Mouse (Mus musculus) MEL (cell line): ENCODE data around the gene Tcstv3. TPM values are rescaled to one million over a fixed set of nuclear protein-coding genes. Genes with fewer than 3 reads are reported as not detected.

Source experiments
- DNase-seq: peaks from one replicate; pipeline ENCODE4 v3.0.0; 2011; ENCODE audit warnings: low read depth, low spot score
- H3K27ac ChIP-seq: 2 replicates; pipeline ENCODE4 v1.5.1; 2012; ENCODE audit warnings: low read depth, mild to moderate bottlenecking, control low read depth, low read length, moderate library complexity; ENCODE audit not compliant: control insufficient read depth
- H3K27me3 ChIP-seq, 2 experiments: fragments of 150-350 bp in 1 of 2; sonication (generic) in 1 of 2; 2 replicates each; pipeline ENCODE4 v1.6.1; 2012; ENCODE audit warnings: low read length in 2 of 2, mild to moderate bottlenecking in 2 of 2, improper control_type of control experiment in 1 of 2, moderate library complexity in 1 of 2; ENCODE audit not compliant: insufficient read depth in 2 of 2, control insufficient read depth in 1 of 2
- H3K36me3 ChIP-seq, 2 experiments: 2 replicates each; pipeline ENCODE4 v1.6.1; 2012 to 2014; ENCODE audit warnings: low read length in 2 of 2, improper control_type of control experiment in 1 of 2, inconsistent platforms in 1 of 2, mild to moderate bottlenecking in 1 of 2; ENCODE audit not compliant: insufficient read depth in 2 of 2, control insufficient read depth in 1 of 2
- H3K4me1 ChIP-seq, 2 experiments: fragments of 150-350 bp in 1 of 2; sonication (generic) in 1 of 2; 2 replicates each; pipeline ENCODE4 v1.6.1; 2012; ENCODE audit warnings: low read length in 2 of 2, improper control_type of control experiment in 1 of 2, mild to moderate bottlenecking in 1 of 2; ENCODE audit not compliant: insufficient read depth in 2 of 2, control insufficient read depth in 1 of 2
- H3K4me3 ChIP-seq, 2 experiments: fragments of 150-350 bp in 1 of 2; sonication (generic) in 1 of 2; 2 replicates each; pipeline ENCODE4 v1.5.1; 2012; ENCODE audit warnings: low read depth in 2 of 2, low read length in 2 of 2, mild to moderate bottlenecking in 2 of 2, moderate library complexity in 2 of 2, control low read depth in 1 of 2, improper control_type of control experiment in 1 of 2; ENCODE audit not compliant: control insufficient read depth in 1 of 2, insufficient read depth in 1 of 2
- H3K79me2 ChIP-seq: 2 replicates; pipeline ENCODE4 v1.6.1; 2012; ENCODE audit warnings: mild to moderate bottlenecking, low read length, moderate library complexity; ENCODE audit not compliant: control insufficient read depth, poor library complexity, insufficient read depth
- H3K9ac ChIP-seq: 2 replicates; pipeline ENCODE4 v1.6.1; 2012; ENCODE audit warnings: low read depth, mild to moderate bottlenecking, control low read depth, low read length, moderate library complexity; ENCODE audit not compliant: control insufficient read depth, poor library complexity, severe bottlenecking
- H3K9me3 ChIP-seq: fragments of 150-350 bp; sonication (generic); replicated peaks from 2 replicates; pipeline ENCODE4 v1.6.1; 2012; ENCODE audit warnings: mild to moderate bottlenecking, low read length, improper control_type of control experiment, moderate library complexity; ENCODE audit not compliant: insufficient read depth
- CHD1 ChIP-seq: IDR thresholded peaks from 2 replicates; pipeline ENCODE4 v1.6.1; 2012; ENCODE audit warnings: low read depth, mild to moderate bottlenecking, inconsistent platforms, low read length, improper control_type of control experiment
- CHD2 ChIP-seq: IDR thresholded peaks from 2 replicates; pipeline ENCODE4 v1.6.1; 2011; ENCODE audit warnings: low read length, improper control_type of control experiment
- CTCF ChIP-seq, 3 experiments: IDR thresholded peaks in 2 of 3; conservative IDR thresholded peaks in 1 of 3; 2 replicates each; pipeline ENCODE4 v1.5.1; 2011 to 2012; ENCODE audit warnings: low read length in 3 of 3, low read depth in 2 of 3, mild to moderate bottlenecking in 2 of 3, improper control_type of control experiment in 1 of 3, inconsistent platforms in 1 of 3, mixed read lengths in 1 of 3, moderate library complexity in 1 of 3; ENCODE audit not compliant: control insufficient read depth in 1 of 3, insufficient read depth in 1 of 3, poor library complexity in 1 of 3, severe bottlenecking in 1 of 3
- GATA1 ChIP-seq: IDR thresholded peaks from 2 replicates; pipeline ENCODE4 v1.6.1; 2011; ENCODE audit warnings: low read depth, low read length, improper control_type of control experiment
- MAZ ChIP-seq: IDR thresholded peaks from 2 replicates; pipeline ENCODE4 v1.6.1; 2012; ENCODE audit warnings: low read depth, mild to moderate bottlenecking, inconsistent platforms, low read length, improper control_type of control experiment
- MXI1 ChIP-seq: IDR thresholded peaks from 2 replicates; pipeline ENCODE4 v1.6.1; 2011; ENCODE audit warnings: mild to moderate bottlenecking, low read depth, low read length, improper control_type of control experiment
- MYC ChIP-seq: IDR thresholded peaks from 2 replicates; pipeline ENCODE4 v1.6.1; 2011; ENCODE audit warnings: low read depth, mild to moderate bottlenecking, low read length, improper control_type of control experiment, moderate library complexity
- NRF1 ChIP-seq: IDR thresholded peaks from 2 replicates; pipeline ENCODE4 v1.6.1; 2014; ENCODE audit warnings: low read depth, mild to moderate bottlenecking, inconsistent platforms, low read length, improper control_type of control experiment, moderate library complexity; ENCODE audit not compliant: poor library complexity, insufficient read depth, severe bottlenecking
- POLR2AphosphoS5 ChIP-seq: IDR thresholded peaks from 2 replicates; pipeline ENCODE4 v1.6.1; 2012; ENCODE audit warnings: low read depth, borderline replicate concordance, mild to moderate bottlenecking, inconsistent platforms, low read length, moderate library complexity, mixed read lengths
- RAD21 ChIP-seq: IDR thresholded peaks from 2 replicates; pipeline ENCODE4 v1.6.1; 2011; ENCODE audit warnings: mild to moderate bottlenecking, low read depth, low read length, improper control_type of control experiment
- SIN3A ChIP-seq: IDR thresholded peaks from 2 replicates; pipeline ENCODE4 v1.6.1; 2012; ENCODE audit warnings: low read length, improper control_type of control experiment, inconsistent platforms
- SMC3 ChIP-seq: IDR thresholded peaks from 2 replicates; pipeline ENCODE4 v1.6.1; 2011; ENCODE audit warnings: low read depth, low read length, improper control_type of control experiment
- TAL1 ChIP-seq: IDR thresholded peaks from 2 replicates; pipeline ENCODE4 v1.6.1; 2012; ENCODE audit warnings: mild to moderate bottlenecking, inconsistent platforms, low read length, moderate library complexity, mixed read lengths
- USF1 ChIP-seq: IDR thresholded peaks from 2 replicates; pipeline ENCODE4 v1.6.1; 2014; ENCODE audit warnings: low read depth, mild to moderate bottlenecking, inconsistent platforms, low read length, improper control_type of control experiment, moderate library complexity
- ZC3H11A ChIP-seq: IDR thresholded peaks from 2 replicates; pipeline ENCODE4 v1.6.1; 2012; ENCODE audit warnings: low read depth, mild to moderate bottlenecking, inconsistent platforms, low read length, improper control_type of control experiment
- ZNF384 ChIP-seq: IDR thresholded peaks from 2 replicates; pipeline ENCODE4 v1.6.1; 2012; ENCODE audit warnings: low read depth, mild to moderate bottlenecking, inconsistent platforms, low read length, improper control_type of control experiment
- polyA plus RNA-seq, 2 experiments: library from polyadenylated mRNA; stranded (reverse) in 1 of 2; unstranded in 1 of 2; fragments of >175 nt in 1 of 2; fragments of >200 nt in 1 of 2; gene quantifications; 2 replicates each; pipeline versions ENCODE4 v1.2.1 to v1.2.4; 2012; ENCODE audit warnings: low replicate concordance in 2 of 2, low read depth in 1 of 2; ENCODE audit not compliant: insufficient read length in 2 of 2, insufficient read depth in 1 of 2, missing spikeins in 1 of 2
- total RNA-seq: library from RNA; depleted of rRNA; stranded (reverse); fragments of 300-350 nt; gene quantifications from 2 replicates; pipeline ENCODE4 v1.2.3, GENCODE M21; 2012

The Tcstv3 gene
- total and polyA plus RNA-seq, 3 experiments, result not detected

DNA sequence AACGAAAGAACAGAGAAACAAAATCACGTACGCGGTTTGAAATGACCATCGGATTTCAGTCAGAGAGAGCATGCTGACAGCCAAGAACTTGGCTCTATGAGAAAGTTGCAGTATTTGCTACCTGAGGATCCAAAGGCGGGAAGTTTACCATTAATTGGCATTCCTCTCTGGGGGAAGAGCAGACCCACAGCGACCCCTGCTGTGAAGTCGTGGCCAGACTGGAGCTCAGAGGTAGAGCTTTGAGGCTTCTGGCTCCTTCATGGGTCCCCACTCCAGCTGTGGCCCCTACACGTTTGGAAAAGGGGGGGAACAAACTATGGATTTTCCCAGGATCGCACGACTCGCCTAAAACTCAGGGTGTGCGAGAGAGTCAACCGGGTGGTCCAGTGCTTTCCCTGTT, 3.1 kb upstream of the Tcstv3 start:
- Histone ChIP-seq H3K9me3 (no peaks in the 10 kb centered on the region), H3K4me3 (no peak overlapping the region), H3K27ac (no peak overlapping the region), H3K79me2 (no peaks in the 10 kb centered on the region), H3K36me3 (no peaks in the 10 kb centered on the region), H3K4me1 (no peaks in the 10 kb centered on the region), H3K9ac (no peak overlapping the region), H3K27me3 (no peaks in the 10 kb centered on the region)
- no peak for TF ChIP-seq POLR2AphosphoS5
- TF ChIP-seq RAD21, result peak; percentile 51
- TF ChIP-seq ZNF384, result no peak
- no peak for TF ChIP-seq USF1
- TF ChIP-seq CHD1, result no peak
- TF ChIP-seq GATA1, result no peak
- TF ChIP-seq NRF1, result no peak
- TF ChIP-seq CTCF (IDR thresholded peaks at IDR 0.05 in 2 of 3, conservative IDR thresholded peaks at IDR 0.05 in 1 of 3; ENCODE audit: control insufficient read depth in 1 of 3, insufficient read depth in 1 of 3, low read depth in 2 of 3, low read length in 3 of 3, poor library complexity in 1 of 3, severe bottlenecking in 1 of 3), result peak in 2 of 3 experiments; percentile 48 to 53; a peak in 4 of 6 replicates
- peak; percentile 41 for TF ChIP-seq SMC3
- TF ChIP-seq ZC3H11A, result peak; percentile 35
- no peak for TF ChIP-seq MYC
- no peak for TF ChIP-seq MAZ
- peak; percentile 11 for DNase-seq

- Histone ChIP-seq H3K36me3 (no peaks in the 10 kb centered on the region), H3K9me3 (no peaks in the 10 kb centered on the region), H3K4me1 (no peaks in the 10 kb centered on the region), H3K27me3 (no peaks in the 10 kb centered on the region), H3K4me3 (no peak overlapping the region), H3K27ac (no peak overlapping the region), H3K9ac (no peak overlapping the region), H3K79me2 (no peaks in the 10 kb centered on the region)
- no peak for TF ChIP-seq NRF1
- TF ChIP-seq MXI1, result no peak
- TF ChIP-seq CTCF (IDR thresholded peaks at IDR 0.05 in 2 of 3, conservative IDR thresholded peaks at IDR 0.05 in 1 of 3; ENCODE audit: control insufficient read depth in 1 of 3, insufficient read depth in 1 of 3, low read depth in 2 of 3, low read length in 3 of 3, poor library complexity in 1 of 3, severe bottlenecking in 1 of 3), result peak in 2 of 3 experiments; percentile 12 to 24; a peak in 2 of 6 replicates
- TF ChIP-seq TAL1, result no peak
- TF ChIP-seq RAD21, result peak; percentile 25
- TF ChIP-seq CHD2, result no peak
- no peak for TF ChIP-seq SIN3A
- DNase-seq, result peak; percentile 17
Observed at GRCm38 (mm10) chr13:120320183-120320582, 3.5 kb downstream of the Tcstv3 start.
